Mouse (Mus musculus) spleen, postnatal 14 days (tissue): Measurements from ENCODE around the gene Prrt1.
A peak's percentile ranks its signal among the peaks of the same experiment; 100 is the strongest.

Experiments
- DNase-seq, 2 experiments: peaks; one replicate each; pipeline ENCODE4 v3.0.0; 2021 to 2022; ENCODE audit warnings: low spot score in 2 of 2

Gene Prrt1

DNA sequence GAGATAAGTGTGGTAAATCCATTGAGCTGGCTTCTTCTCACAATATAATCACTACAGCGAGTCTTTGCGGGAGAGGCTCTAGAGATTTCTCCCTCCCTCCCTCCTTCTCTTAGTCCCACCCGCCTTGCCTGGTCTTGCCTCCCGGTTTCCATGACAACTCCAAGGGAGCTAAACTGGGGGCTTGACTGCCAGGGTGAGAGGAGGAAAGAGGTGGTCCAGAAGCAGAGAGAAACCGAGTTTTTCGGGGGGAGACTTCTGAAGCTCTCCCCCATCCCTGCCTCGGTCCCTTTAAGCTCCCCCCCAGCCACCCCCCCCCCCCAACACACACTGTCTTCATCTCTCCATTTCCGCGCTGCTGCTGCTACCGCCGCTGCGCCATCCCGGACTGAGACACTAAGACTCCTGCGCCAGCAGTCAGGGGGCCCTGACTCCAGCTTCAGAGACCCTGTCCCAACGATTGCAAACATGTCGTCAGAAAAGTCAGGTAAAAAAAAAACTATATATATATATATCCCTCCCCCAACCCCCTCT is at the start of gene Prrt1:
Prrt1 (plus strand) TSS at position 313 of the 531 bp plus-strand sequence.
- no peak for DNase-seq

DNA sequence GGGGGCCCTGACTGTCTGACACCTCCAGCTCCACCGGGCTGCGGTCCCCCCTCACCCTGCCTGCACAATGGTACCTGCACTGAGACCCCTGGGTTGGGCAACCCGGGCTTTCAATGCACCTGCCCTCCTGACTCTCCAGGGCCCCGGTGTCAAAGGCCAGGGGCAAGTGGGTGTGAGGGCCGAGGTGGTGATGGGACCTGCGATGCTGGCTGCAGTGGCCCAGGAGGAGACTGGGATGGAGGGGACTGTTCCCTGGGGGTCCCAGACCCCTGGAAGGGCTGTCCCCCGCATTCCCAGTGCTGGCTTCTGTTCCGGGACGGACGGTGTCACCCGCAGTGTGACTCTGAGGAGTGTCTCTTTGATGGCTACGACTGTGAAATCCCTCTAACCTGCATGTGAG is 46.8 kb upstream of the Prrt1 start:
- no peak for DNase-seq

DNA sequence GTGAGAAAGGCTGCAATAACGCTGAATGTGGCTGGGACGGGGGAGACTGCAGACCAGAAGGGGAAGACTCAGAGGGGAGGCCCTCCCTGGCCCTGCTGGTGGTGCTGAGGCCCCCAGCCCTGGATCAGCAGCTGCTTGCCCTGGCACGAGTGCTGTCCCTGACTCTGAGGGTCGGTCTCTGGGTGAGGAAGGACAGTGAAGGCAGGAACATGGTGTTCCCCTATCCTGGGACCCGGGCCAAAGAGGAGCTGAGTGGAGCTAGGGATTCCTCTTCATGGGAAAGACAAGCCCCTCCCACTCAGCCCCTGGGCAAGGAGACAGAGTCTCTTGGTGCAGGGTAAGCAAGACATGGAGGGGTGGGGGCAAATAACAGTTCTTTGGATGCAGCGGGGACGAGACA is 45.9 kb upstream of the Prrt1 start:
- DNase-seq, result no peak

DNA sequence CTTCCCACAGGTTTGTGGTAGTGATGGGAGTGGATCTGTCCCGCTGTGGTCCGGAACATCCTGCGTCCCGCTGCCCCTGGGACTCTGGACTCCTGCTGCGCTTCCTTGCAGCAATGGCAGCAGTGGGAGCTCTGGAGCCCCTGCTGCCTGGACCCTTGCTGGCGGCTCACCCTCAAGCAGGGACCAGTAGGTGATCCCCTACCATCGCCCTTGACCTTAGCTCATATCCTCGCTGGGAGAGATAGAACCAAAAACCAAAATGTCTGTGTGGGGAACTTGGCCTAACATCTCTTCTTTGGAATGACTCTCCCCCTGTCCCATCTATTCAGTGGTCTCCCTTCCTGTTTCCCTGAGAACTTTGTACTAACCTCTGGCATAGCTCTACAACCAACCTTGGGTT is 45.5 kb upstream of the Prrt1 start:
- no peak for DNase-seq

DNA sequence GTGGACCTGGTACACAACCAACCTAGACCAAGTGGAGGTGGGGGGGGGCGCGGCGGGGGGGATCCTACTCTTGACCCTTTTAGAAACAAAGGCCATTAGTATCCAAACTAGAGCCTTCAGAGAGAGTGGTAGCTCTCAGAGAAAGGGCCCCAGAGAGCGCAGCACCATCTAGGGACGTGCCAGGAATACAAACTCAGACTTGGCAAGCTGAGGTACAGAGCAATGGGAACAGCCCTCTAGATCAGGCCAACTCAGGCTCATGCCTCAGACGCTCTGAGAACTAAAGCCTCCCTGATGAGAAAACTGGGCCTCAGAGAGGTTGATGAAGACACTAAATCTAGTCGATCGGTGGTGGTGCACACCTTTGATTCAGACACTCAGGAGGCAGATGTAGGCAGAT is 44.2 kb upstream of the Prrt1 start:
- no peak for DNase-seq

DNA sequence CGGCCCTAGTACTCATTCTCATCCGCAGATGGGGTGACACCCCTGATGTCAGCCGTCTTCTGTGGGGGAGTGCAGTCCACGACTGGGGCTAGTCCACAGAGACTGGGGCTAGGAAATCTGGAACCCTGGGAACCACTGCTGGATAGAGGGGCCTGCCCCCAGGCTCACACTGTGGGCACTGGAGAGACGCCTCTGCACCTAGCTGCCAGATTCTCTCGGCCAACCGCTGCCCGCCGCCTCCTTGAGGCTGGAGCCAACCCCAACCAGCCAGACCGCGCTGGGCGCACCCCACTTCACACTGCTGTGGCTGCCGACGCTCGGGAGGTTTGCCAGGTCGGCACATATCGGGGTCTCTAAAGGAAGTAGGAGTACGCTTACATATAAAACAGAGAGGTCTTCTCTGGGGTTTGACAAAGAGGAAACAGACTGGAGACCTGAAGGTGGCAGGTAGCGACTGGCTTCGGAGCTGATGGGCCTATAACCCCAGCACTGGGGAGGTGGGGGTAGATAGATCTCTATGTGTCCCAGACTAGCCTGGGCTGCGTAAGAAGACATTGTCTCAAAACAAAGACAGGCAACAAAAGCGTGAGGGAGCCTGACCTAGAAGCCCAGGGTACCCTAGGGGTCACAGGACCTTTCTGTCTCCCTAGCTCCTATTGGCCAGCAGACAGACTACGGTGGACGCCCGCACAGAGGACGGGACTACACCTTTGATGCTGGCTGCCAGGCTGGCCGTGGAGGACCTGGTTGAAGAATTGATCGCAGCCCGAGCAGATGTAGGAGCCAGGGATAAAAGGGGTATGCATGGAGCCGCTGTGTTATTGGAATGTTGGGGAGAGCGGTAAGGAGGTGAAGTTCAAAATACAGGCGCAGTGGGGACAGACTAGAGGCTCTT is 43.2 kb upstream of the Prrt1 start:
- no peak for DNase-seq

DNA sequence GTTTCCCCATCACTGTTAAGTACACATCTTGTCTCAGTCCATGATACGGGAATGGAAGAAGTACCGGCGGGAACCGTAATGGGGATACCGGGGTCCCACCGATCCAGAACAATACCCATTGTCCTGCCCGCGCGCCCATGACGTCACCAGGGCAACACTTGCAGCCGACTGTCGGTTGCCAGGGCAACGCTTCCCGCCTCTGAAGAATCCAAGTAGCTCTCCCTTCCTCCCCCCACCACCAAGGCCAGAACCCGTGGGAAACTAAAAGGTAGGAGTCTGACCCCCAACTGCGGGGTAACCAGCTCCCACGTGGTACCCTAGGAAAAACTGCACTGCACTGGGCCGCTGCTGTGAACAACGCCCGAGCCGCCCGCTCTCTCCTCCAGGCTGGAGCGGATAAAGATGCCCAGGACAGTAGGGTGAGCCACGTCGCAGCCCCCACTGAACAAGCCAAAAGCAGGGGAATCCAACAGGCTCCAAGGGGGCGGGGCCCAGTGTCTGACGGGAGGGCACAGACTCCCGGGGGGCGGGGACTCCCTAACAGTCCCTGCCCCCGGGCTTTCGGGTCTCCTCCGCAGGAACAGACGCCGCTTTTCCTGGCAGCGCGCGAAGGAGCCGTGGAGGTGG is 42.4 kb upstream of the Prrt1 start:
- peak in 1 of 2 experiments; percentile 75 for DNase-seq

DNA sequence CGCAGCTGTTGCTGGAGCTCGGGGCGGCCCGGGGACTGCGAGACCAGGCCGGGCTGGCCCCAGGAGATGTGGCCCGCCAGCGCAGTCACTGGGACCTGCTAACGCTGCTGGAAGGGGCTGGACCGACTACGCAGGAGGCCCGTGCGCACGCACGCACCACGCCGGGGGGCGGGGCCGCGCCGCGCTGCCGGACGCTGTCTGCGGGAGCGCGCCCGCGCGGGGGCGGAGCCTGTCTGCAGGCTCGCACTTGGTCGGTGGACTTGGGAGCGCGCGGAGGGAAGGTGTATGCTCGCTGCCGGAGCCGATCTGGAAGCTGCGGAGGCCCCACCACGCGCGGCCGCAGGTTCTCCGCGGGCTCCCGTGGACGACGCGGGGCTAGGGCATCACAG is 41.9 kb upstream of the Prrt1 start:
- peak; percentile 94 to 98 for DNase-seq

DNA sequence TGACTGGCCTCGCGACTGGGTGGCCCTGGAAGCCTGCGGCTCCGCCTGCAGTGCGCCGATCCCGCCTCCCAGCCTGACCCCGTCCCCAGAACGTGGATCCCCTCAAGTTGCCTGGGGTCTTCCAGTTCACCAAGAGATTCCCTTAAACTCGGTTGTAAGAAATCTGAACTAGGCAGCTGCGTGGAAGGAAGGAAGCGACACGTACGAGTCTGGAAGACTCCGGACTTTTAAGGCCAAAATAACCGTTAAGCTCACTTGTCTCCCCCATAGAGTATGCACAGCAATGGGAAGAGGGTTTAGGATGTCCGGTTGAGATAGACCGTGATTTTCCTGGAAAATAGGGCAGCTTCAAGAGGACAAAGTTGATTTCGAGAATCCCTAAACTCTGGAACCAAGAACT is 41.5 kb upstream of the Prrt1 start:
- no peak for DNase-seq

DNA sequence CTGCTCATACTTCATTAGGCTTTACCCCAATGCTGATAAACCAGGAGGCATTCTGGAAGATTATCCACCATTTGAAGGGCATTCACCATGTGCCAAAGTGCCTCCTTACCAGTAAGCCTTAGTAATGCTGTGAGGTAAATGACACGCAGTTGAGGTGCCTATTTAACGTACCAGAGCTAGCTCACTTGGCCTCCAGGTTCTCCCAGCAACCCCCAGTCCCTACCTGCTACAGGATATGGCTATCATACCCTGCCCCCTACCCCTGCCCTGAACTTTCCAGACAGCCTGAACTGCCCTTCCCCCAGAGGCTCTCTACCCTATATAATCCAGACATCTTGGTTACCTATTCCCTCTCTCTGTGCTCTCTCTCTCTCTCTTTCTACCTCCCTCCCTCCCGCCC is 40.6 kb upstream of the Prrt1 start:
- no peak for DNase-seq

DNA sequence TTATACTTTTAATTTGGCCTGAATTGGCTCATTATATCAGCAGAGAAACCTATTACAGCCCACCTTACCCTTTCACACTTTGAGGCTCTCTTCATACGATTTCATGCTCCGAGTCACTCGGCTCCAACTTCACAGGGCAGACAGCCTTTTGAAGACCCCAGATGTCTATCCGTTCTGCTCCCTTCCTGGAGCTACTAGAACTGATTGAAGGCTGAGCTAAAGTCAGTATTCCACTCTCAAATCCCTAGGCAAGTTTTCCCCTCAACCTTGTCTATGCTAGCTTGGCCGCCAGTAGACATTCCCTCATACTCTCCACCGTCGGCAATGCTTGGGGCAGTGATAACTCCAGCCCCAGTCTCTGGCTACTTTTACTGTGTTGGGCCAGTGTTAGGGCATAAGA is 40.1 kb upstream of the Prrt1 start:
- DNase-seq, result no peak

DNA sequence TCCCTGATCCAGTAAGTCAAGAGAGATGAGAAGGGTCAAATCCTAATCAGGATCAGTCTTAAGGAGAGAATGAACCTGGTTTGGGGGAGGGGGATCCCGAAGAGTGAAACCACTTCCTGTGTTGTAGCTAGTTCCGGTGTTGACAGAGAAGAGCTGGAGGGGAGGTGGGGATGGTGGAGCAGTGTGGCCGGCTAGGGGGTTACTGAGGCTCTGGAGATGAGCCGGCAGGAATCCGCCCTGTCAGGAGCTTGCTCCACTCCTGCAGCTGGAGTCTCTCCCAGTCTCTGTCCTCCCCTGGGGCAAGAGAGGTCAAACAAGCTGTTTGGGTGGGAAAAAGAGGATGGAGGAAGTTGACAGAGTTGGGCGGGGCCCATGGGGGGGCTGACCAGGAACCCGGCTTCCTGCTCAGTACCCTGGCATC is 39.6 kb upstream of the Prrt1 start, which contains the start of gene Gpsm3:
Gpsm3 (plus strand) TSS at position 126 of the 421 bp plus-strand sequence.
- peak; percentile 39 to 45 for DNase-seq

DNA sequence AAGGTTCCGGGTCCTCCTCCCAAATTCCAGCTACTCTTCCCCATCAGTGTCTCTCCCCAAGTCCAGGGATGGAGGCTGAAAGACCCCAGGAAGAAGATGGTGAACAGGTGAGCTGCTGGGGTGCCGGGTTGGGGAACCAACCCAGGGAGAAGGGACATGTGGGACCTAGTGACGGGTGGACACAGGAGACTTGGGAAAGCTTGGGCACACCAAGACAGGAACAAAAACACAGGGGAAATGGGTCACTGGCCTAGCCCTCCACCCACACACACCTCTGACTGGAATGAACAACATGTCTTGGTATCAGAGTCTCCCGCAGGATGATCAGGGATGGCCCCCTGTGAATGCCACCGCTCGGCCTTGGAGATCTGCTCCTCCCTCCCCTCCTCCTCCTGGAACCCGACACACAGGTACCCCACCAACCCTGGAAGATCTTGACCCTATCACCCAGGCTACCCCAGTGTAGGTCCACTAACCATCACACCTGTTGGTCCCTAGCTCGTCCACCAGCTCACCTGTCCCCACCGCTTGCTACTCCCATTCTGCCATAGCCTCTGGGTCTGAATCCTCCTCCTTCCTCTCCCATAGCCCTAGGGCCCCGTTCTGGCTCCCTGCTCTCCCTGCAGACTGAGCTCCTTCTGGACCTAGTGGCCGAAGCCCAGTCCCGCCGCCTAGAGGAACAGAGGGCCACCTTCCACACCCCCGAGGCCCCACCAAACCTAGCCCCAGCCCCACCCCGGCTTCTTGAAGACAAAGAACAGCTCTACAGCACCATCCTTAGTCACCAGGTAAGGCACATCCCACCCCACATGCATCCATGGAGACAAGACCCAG is 39.0 kb upstream of the Prrt1 start:
- DNase-seq, result no peak

DNA sequence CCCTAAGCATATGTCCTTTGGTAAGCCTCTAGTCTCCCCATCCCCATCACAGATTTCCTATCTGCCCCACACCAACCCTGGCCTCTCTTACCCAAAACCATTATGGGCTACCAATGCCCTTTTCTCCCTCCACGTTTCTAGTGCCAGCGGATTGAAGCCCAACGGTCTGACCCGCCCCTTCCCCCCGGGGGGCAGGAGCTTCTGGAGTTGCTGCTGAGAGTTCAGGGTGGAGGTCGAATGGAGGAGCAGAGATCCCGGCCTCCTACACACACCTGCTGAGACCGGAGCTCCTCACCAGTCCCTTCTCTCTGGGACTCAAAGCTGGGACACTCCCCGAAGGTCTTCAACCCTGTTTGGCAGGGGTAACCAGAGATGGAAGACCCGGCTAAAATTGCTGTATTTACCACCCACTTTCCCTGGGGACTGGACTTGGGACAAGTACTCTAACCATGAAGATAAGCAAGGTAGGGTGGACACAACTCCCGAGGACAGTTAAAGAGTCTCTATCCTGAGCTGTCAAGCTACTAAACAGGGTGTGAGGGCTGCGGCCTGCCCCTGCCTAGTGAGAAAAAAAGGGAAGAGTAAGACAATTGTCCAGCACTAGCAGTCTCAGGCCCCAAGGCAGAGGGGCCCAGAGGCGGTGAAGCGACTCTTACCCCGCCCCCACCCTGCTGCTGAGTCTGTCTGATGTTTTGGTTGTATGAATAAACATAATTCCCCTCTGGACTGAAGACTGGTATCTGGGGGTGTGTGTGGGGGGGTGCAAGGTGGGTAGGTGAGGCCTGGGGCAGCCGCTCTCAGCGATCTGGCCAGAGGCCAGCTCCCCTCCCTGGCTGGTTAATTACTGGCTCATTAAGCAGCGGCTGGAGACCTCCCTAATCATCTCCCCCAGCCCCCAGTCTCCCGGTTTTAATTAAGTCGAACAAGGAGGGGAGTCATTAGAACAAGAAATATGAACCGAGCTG is 38.0 kb upstream of the Prrt1 start, which contains the start of gene Pbx2:
Pbx2 (plus strand) TSS at position 238 of the 965 bp plus-strand sequence.
- no peak for DNase-seq

DNA sequence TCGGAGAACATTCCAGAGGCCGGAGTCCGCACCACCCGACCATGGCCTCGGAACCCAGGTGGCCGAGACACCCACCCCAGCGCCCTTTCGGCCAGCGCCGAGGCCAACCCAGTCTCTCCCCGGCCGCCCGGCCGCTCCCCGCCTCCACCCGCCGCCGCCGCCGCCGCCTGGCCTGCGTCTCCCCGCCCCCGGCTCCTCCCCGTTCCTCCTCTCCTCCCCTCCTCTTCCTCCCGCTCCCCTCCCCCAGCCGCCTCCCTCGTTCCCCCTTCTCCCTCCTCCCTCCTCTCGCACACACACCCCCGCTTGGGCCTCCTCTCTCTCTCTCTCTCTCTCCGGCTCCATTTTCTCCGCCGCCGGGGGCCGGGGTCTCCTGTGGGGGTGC is 37.3 kb upstream of the Prrt1 start:
- peak; percentile 78 to 84 for DNase-seq

DNA sequence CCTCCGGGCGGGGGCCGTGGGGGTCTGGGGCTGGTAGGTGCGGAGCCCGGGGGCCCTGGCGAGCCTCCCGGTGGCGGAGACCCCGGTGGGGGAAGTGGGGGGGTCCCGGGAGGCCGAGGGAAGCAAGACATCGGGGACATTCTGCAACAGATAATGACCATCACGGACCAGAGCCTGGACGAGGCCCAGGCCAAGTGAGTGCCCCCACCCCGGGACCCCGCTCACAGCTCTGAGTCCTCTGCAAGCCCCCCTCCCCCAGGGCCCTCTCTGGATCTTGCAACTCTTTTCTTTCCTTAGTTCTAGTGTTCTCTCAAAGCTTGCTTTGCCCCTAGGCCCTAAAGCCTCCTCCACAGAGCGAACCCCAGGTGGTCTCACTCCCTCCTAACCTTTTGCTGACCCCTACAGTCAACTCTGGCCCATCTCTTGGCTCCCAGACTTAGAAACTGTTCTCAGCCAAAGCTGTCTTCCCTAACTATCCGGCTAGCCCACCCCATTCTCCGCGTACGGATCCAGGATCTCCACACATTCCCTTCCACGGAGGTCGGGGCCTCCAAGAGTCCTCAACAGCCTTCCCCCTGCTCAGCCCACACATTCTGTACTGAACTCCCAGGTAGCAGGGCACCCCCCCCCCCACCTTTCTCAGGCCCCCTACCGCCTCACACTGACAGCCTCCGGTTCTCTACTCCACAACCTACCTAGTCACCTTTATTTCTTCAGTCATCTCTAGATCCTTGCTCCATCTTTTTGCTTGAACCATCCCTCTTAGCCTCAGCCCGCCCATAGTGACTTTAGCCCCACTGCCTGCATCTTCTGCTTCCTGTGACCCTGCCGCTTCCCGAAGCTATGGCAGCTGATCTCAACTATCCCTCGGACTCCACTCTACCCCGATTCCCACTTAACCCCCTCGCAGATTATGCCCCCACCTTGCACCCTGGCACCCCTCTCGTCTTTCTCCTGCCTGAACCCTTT is 36.5 kb upstream of the Prrt1 start:
- DNase-seq, result no peak

DNA sequence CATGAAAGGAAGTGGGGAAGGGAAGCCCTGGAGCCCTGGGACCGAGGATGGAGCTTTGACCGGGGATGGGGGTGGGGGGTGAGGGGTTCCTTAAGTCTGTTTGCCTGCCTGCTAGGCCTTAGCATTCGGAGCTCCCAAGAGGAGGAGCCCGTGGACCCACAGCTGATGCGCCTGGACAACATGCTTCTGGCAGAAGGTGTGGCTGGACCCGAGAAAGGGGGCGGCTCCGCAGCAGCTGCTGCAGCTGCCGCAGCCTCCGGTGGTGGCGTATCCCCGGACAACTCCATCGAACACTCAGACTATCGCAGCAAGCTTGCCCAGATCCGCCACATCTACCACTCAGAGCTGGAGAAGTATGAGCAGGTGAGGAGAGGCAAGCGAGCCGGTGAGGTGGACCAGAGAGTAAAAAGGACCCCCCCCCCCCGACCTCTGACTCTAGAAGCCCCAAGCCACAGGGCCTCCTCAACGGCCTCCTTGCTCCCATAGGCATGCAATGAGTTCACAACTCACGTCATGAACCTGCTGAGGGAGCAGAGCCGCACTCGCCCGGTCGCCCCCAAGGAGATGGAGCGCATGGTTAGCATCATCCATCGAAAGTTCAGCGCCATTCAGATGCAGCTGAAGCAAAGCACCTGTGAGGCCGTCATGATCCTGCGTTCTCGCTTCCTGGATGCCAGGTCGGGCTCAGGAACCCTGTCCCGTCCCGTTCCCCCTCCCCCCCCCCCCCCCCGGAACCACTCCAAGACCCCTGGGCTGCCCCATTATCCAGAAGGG is 35.4 kb upstream of the Prrt1 start:
- DNase-seq, result no peak

DNA sequence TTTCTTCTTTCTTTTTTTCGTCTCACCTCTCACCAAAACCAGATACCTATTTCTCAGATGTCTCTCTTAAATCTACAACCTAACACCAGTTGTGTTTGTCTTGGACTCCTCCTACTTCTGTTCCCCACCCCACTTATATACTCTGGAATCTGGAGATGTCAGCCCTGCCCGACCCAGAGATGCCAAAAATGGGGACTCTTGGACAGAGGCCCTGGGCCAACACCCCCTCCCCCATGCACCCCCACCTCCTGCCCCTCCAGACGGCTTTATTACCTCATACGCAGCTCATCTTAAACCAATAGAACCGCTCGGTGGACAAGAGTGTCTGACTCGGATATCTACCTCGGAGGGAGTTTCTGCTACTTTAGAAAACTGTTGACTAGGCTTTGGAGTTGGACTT is 33.2 kb upstream of the Prrt1 start:
- no peak for DNase-seq

DNA sequence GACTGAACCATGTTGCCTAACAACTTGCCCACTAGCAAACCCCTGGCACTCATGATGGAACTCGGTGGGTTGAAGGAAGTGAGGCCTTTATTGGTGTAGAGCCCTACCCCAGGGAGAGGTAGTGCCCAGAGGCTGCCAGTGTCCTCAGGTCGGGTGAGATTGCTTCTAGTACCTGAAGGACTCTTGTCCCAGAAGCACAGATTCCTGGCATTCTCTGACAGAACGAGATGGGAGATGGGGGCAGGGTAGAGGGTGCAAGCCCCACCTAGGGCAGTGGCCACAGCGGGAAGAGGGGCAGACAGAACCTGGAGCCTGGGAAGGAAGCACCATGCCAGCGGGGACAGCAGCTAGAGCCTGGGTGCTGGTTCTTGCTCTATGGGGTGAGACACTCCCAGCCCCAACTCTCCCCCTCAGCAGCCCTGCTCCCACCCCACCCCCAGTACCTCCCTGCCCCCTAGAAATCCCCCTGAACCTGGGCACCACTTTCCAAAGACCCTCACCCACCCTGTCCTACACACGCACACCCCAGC is 31.7 kb upstream of the Prrt1 start, which contains the start of gene Ager:
Ager (plus strand) TSS at position 297 of the 530 bp plus-strand sequence.
- no peak for DNase-seq
